Mouse (Mus musculus) cortical plate, adult 2 months (tissue): ENCODE measurements around the gene Ccdc89.

ENCODE experiments used
- CTCF ChIP-seq: fragments of 200-500 bp; IDR thresholded peaks from 2 replicates; pipeline ENCODE4 v1.5.1; 2011; ENCODE audit warnings: mild to moderate bottlenecking, control low read depth, low read length; ENCODE audit not compliant: insufficient read depth; ENCODE audit errors: extremely low read depth
- POLR2A ChIP-seq: fragments of 200-500 bp; IDR thresholded peaks from 2 replicates; pipeline ENCODE4 v1.6.1; 2011; ENCODE audit warnings: mild to moderate bottlenecking, low read length, control low read depth; ENCODE audit not compliant: insufficient read depth; ENCODE audit errors: extremely low read depth

GRCm38 (mm10) chr7:90475793-90476312 lies 49.5 kb downstream of the Ccdc89 start, which contains the start of gene Tmem126b:
- TF ChIP-seq CTCF (no peak), POLR2A (peak; percentile 85)
